Mouse (Mus musculus): ENCODE measurements at regions not wholly inside any gene's neighbourhood (a gene's known extent, or its start where the extent isn't known, plus 50 kb on each side); places are given as distances from the start of the nearest gene placed in this dataset.
"Not testable (repeated sequence)": the region's sequence is repeated elsewhere in the genome, so short reads cannot be mapped to it uniquely, and the experiment has no call there.

GRCm38 (mm10) chr5:68329311-68329710 is 297.7 kb downstream of the Grxcr1 start:
- H3K36me3 ChIP-seq (ENCODE audit: insufficient read depth, low read length) = no peaks in the 10 kb centered on the region
- H3K4me2 ChIP-seq (replicated peaks; ENCODE audit: low read depth, low read length) = no peak overlapping the region
- H3K27me3 ChIP-seq (ENCODE audit: insufficient read depth, low read length) = no peaks in the 10 kb centered on the region
- 89% methylated on average over 3 of the region's 3 CpGs for WGBS
- no peaks in the 10 kb centered on the region for H3K9me3 ChIP-seq (ENCODE audit: low read length)
- ATAC-seq (ENCODE audit: low FRiP score, low TSS enrichment) = no peak
- no peak overlapping the region for H3K4me3 ChIP-seq (ENCODE audit: low read length)
- no peak overlapping the region for H3K9ac ChIP-seq (replicated peaks; ENCODE audit: low read length)
- no peaks in the 10 kb centered on the region for H3K4me1 ChIP-seq (ENCODE audit: insufficient read depth, low read length)
- H3K27ac ChIP-seq (ENCODE audit: low read length) = no peak overlapping the region

GRCm38 (mm10) chr5:68329828-68330227 is 298.2 kb downstream of the Grxcr1 start:
- ATAC-seq (ENCODE audit: low FRiP score, low TSS enrichment) = no peak
- H3K9me3 ChIP-seq (ENCODE audit: low read length) = no peaks in the 10 kb centered on the region

GRCm38 (mm10) chr5:68350921-68351320 is 319.3 kb downstream of the Grxcr1 start:
- H3K4me2 ChIP-seq (replicated peaks; ENCODE audit: low read depth, low read length) = no peak overlapping the region
- ATAC-seq (ENCODE audit: low FRiP score, low TSS enrichment) = no peak
- WGBS = 82% methylated on average over 2 of the region's 2 CpGs
- H3K9me3 ChIP-seq (ENCODE audit: low read length) = no peaks in the 10 kb centered on the region
- H3K4me1 ChIP-seq (ENCODE audit: insufficient read depth, low read length) = no peaks in the 10 kb centered on the region
- no peaks in the 10 kb centered on the region for H3K27me3 ChIP-seq (ENCODE audit: insufficient read depth, low read length)
- H3K9ac ChIP-seq (replicated peaks; ENCODE audit: low read length) = no peak overlapping the region
- H3K36me3 ChIP-seq (ENCODE audit: insufficient read depth, low read length) = no peaks in the 10 kb centered on the region
- no peak overlapping the region for H3K4me3 ChIP-seq (ENCODE audit: low read length)
- no peak overlapping the region for H3K27ac ChIP-seq (ENCODE audit: low read length)

More at GRCm38 (mm10) chr5:68329828-68330227, 298.2 kb downstream of the Grxcr1 start:
- no peaks in the 10 kb centered on the region for H3K4me1 ChIP-seq (ENCODE audit: insufficient read depth, low read length)
- H3K27me3 ChIP-seq (ENCODE audit: insufficient read depth, low read length) = no peaks in the 10 kb centered on the region
- 81% methylated on average over 2 of the region's 2 CpGs for WGBS
- H3K27ac ChIP-seq (ENCODE audit: low read length) = no peak overlapping the region
- no peak overlapping the region for H3K4me3 ChIP-seq (ENCODE audit: low read length)
- no peak overlapping the region for H3K9ac ChIP-seq (replicated peaks; ENCODE audit: low read length)
- H3K4me2 ChIP-seq (replicated peaks; ENCODE audit: low read depth, low read length) = no peak overlapping the region
- no peaks in the 10 kb centered on the region for H3K36me3 ChIP-seq (ENCODE audit: insufficient read depth, low read length)

- H3K9me3 ChIP-seq (ENCODE audit: low read length) = no peaks in the 10 kb centered on the region
- H3K4me1 ChIP-seq (ENCODE audit: insufficient read depth, low read length) = no peaks in the 10 kb centered on the region
- H3K9ac ChIP-seq (replicated peaks; ENCODE audit: low read length) = no peak overlapping the region
- H3K27me3 ChIP-seq (ENCODE audit: insufficient read depth, low read length) = no peaks in the 10 kb centered on the region
- H3K4me2 ChIP-seq (replicated peaks; ENCODE audit: low read depth, low read length) = no peak overlapping the region
- no peak overlapping the region for H3K27ac ChIP-seq (ENCODE audit: low read length)
- WGBS = 48% methylated on average over 5 of the region's 5 CpGs
- no peak overlapping the region for H3K4me3 ChIP-seq (ENCODE audit: low read length)
- no peak for ATAC-seq (ENCODE audit: low FRiP score, low TSS enrichment)
- no peaks in the 10 kb centered on the region for H3K36me3 ChIP-seq (ENCODE audit: insufficient read depth, low read length)
These were observed 320.2 kb downstream of the Grxcr1 start for GRCm38 (mm10) chr5:68351793-68352192.

- Histone ChIP-seq H3K36me3 (ENCODE audit: insufficient read depth, low read length) (no peaks in the 10 kb centered on the region), H3K27me3 (ENCODE audit: insufficient read depth, low read length) (no peaks in the 10 kb centered on the region), H3K27ac (ENCODE audit: low read length) (no peak overlapping the region), H3K4me2 (replicated peaks; ENCODE audit: low read depth, low read length) (no peak overlapping the region), H3K4me3 (ENCODE audit: low read length) (no peak overlapping the region), H3K9ac (replicated peaks; ENCODE audit: low read length) (no peak overlapping the region), H3K4me1 (ENCODE audit: insufficient read depth, low read length) (no peaks in the 10 kb centered on the region), H3K9me3 (ENCODE audit: low read length) (no peaks in the 10 kb centered on the region)
- ATAC-seq (ENCODE audit: low FRiP score, low TSS enrichment) = no peak
- WGBS = 71% methylated on average over 4 of the region's 4 CpGs
These were observed 321.6 kb downstream of the Grxcr1 start for GRCm38 (mm10) chr5:68353211-68353610.

GRCm38 (mm10) chr5:68353816-68354215 is 322.2 kb downstream of the Grxcr1 start:
- WGBS = 55% methylated on average over 3 of the region's 3 CpGs
- H3K4me2 ChIP-seq (replicated peaks; ENCODE audit: low read depth, low read length); ATAC-seq (ENCODE audit: low FRiP score, low TSS enrichment); H3K36me3 ChIP-seq (ENCODE audit: insufficient read depth, low read length); H3K4me3 ChIP-seq (ENCODE audit: low read length); H3K27ac ChIP-seq (ENCODE audit: low read length); H3K9me3 ChIP-seq (ENCODE audit: low read length); H3K4me1 ChIP-seq (ENCODE audit: insufficient read depth, low read length); H3K27me3 ChIP-seq (ENCODE audit: insufficient read depth, low read length); H3K9ac ChIP-seq (replicated peaks; ENCODE audit: low read length): not testable (repeated sequence)

- Histone ChIP-seq H3K27me3 (ENCODE audit: insufficient read depth, low read length) (no peaks in the 10 kb centered on the region), H3K9ac (replicated peaks; ENCODE audit: low read length) (no peak overlapping the region), H3K4me2 (replicated peaks; ENCODE audit: low read depth, low read length) (no peak overlapping the region), H3K36me3 (ENCODE audit: insufficient read depth, low read length) (no peaks in the 10 kb centered on the region), H3K4me3 (ENCODE audit: low read length) (no peak overlapping the region), H3K9me3 (ENCODE audit: low read length) (no peaks in the 10 kb centered on the region), H3K27ac (ENCODE audit: low read length) (no peak overlapping the region), H3K4me1 (ENCODE audit: insufficient read depth, low read length) (no peaks in the 10 kb centered on the region)
- WGBS = 85% methylated on average over 3 of the region's 3 CpGs
- no peak for ATAC-seq (ENCODE audit: low FRiP score, low TSS enrichment)
These were observed 330.1 kb downstream of the Grxcr1 start for GRCm38 (mm10) chr5:68361581-68362211.

GRCm38 (mm10) chr5:68373082-68373481 is 341.4 kb downstream of the Grxcr1 start:
- no peak for ATAC-seq (ENCODE audit: low FRiP score, low TSS enrichment)
- Histone ChIP-seq H3K4me3 (ENCODE audit: low read length) (no peak overlapping the region), H3K27ac (ENCODE audit: low read length) (no peak overlapping the region), H3K27me3 (ENCODE audit: insufficient read depth, low read length) (no peaks in the 10 kb centered on the region), H3K9ac (replicated peaks; ENCODE audit: low read length) (no peak overlapping the region), H3K9me3 (ENCODE audit: low read length) (no peaks in the 10 kb centered on the region), H3K4me2 (replicated peaks; ENCODE audit: low read depth, low read length) (no peak overlapping the region), H3K4me1 (ENCODE audit: insufficient read depth, low read length) (no peaks in the 10 kb centered on the region), H3K36me3 (ENCODE audit: insufficient read depth, low read length) (no peaks in the 10 kb centered on the region)
- 55% methylated on average over 2 of the region's 2 CpGs for WGBS

Measured in kidney, embryonic 16.5 days (tissue).